In genomic region chr5:107403011-107403946, GRCm38 (mm10) we compare ENCODE assay signal across 8 mouse cellular contexts. TPM values are rescaled to one million over a fixed set of nuclear protein-coding genes. Genes with fewer than 3 reads are reported as not detected.
DNase-seq lines count a peak whose midpoint lies in the region; ATAC-seq and TF ChIP-seq lines count a peak whose summit lies in the region.

No protein-coding gene starts in this region.

- no peaks in the 10 kb centered on the region; the same call in 1 of the 2 replicates for H3K27me3 ChIP-seq in hindbrain, postnatal 0 days (ENCODE audit: insufficient read depth, low read length)
- H3K27me3 ChIP-seq in liver, embryonic 12.5 days (replicated peaks) = peaks cover 58% of the 10 kb centered on the region

- H3K9ac ChIP-seq in hindbrain, postnatal 0 days (replicated peaks; ENCODE audit: low read length) = peak overlapping the region; percentile 58
- H3K9ac ChIP-seq in liver, embryonic 12.5 days = peak overlapping the region; percentile 30; the same call in 1 of the 2 replicates

- ATAC-seq in hindbrain, postnatal 0 days = peak; percentile 77
- peak; percentile 21; the same call in 1 of the 2 replicates for ATAC-seq in liver, embryonic 12.5 days

- no peaks in the 10 kb centered on the region for H3K4me1 ChIP-seq in embryonic fibroblast, embryonic 13.5 days (ENCODE audit: control insufficient read depth, insufficient read depth, low read length)
- no peaks in the 10 kb centered on the region for H3K4me1 ChIP-seq in hindbrain, postnatal 0 days (ENCODE audit: insufficient read depth, low read length)
- peaks cover 15% of the 10 kb centered on the region for H3K4me1 ChIP-seq in liver, embryonic 12.5 days

- DNase-seq in layer of hippocampus, adult 2 months (ENCODE audit: low spot score in 2 of 2) = no peak
- no peak for DNase-seq in layer of hippocampus, postnatal 14 days (ENCODE audit: low spot score in 2 of 2)
- peak; percentile 20 to 40 for DNase-seq in adrenal gland, postnatal 36 days
- DNase-seq in hindbrain, postnatal 0 days (ENCODE audit: low spot score) = peak; percentile 34
- DNase-seq in retina, postnatal 7 days (ENCODE audit: low read depth, low spot score) = peak; percentile 17
- no peak for DNase-seq in spleen, postnatal 36 days (ENCODE audit: low spot score in 2 of 2)

- no peak for TF ChIP-seq CTCF in layer of hippocampus, adult 2 months (conservative IDR thresholded peaks at IDR 0.05)
- no peak for TF ChIP-seq CTCF in embryonic fibroblast, embryonic 13.5 days (IDR thresholded peaks at IDR 0.05; ENCODE audit: borderline replicate concordance, insufficient read depth, low read length)
- TF ChIP-seq CTCF in hindbrain, postnatal 0 days (IDR thresholded peaks at IDR 0.05; ENCODE audit: low read depth) = no peak

- TF ChIP-seq POLR2A in embryonic fibroblast, embryonic 13.5 days (IDR thresholded peaks at IDR 0.05; ENCODE audit: low read depth, low read length) = no peak

- H3K9me3 ChIP-seq in hindbrain, postnatal 0 days (ENCODE audit: low read length) = no peaks in the 10 kb centered on the region
- no peaks in the 10 kb centered on the region for H3K9me3 ChIP-seq in liver, embryonic 12.5 days (replicated peaks)

- H3K36me3 ChIP-seq in hindbrain, postnatal 0 days (ENCODE audit: insufficient read depth, low read length) = no peaks in the 10 kb centered on the region
- no peaks in the 10 kb centered on the region for H3K36me3 ChIP-seq in liver, embryonic 12.5 days

- H3K4me2 ChIP-seq in hindbrain, postnatal 0 days (ENCODE audit: low read depth, low read length) = peak overlapping the region; percentile 98
- peak overlapping the region; percentile 81 for H3K4me2 ChIP-seq in liver, embryonic 12.5 days

- peak overlapping the region; percentile 76 for H3K4me3 ChIP-seq in layer of hippocampus, adult 2 months
- H3K4me3 ChIP-seq in embryonic fibroblast, embryonic 13.5 days (ENCODE audit: insufficient read depth, low read length) = peak overlapping the region; percentile 32
- H3K4me3 ChIP-seq in hindbrain, postnatal 0 days (ENCODE audit: low read length) = peak overlapping the region; percentile 71
- peak overlapping the region; percentile 57 for H3K4me3 ChIP-seq in liver, embryonic 12.5 days

- WGBS in hindbrain, postnatal 0 days = under 1% methylated on average over 71 of the region's 80 CpGs
- under 1% methylated on average over 63 of the region's 80 CpGs for WGBS in liver, embryonic 12.5 days (ENCODE audit: insufficient replicate concordance)

- peak overlapping the region; percentile 99 for H3K27ac ChIP-seq in layer of hippocampus, adult 2 months
- H3K27ac ChIP-seq in embryonic fibroblast, embryonic 13.5 days (ENCODE audit: insufficient read depth, low read length) = no peak overlapping the region
- no peak overlapping the region for H3K27ac ChIP-seq in hindbrain, postnatal 0 days
- H3K27ac ChIP-seq in liver, embryonic 12.5 days = no peak overlapping the region

RNA-seq across cellular contexts. Expression of gene Ephx4, which starts 0.7 kb away (rescaled TPM):
- total RNA-seq in layer of hippocampus, adult 2 months (2021) = 10 to 100 TPM; 59.4 to 62.5 TPM
- 10 to 100 TPM; 38.9 to 41.1 TPM for total RNA-seq in layer of hippocampus, postnatal 14 days (2021)
- total RNA-seq in adrenal gland, postnatal 36 days (2021) = 1 to 10 TPM in 1 of 2 experiments, under 1 TPM in 1; 0.63 to 2.2 TPM
- not detected in 2 replicates for polyA plus RNA-seq in embryonic fibroblast, embryonic 13.5 days (2011; ENCODE audit: insufficient read length, low read depth, missing spikeins)
- 1.8 and 8.1 TPM in 2 replicates for total RNA-seq in hindbrain, postnatal 0 days (2014; rRNA removed)
- polyA plus RNA-seq in hindbrain, postnatal 0 days (2015; fragmentation: Nextera tagmentation; extraction: Ambion mirVana) = 5.5 and 5.9 TPM in 2 replicates
- polyA plus RNA-seq in liver, embryonic 12.5 days (2016; fragmentation: Nextera tagmentation; extraction: Ambion mirVana) = 0.10 TPM in 1 of 2 replicates, not detected in the other

RNA-seq across cellular contexts. Expression of gene Lpcat2b, which starts 28.1 kb away (rescaled TPM):
- total RNA-seq in layer of hippocampus, adult 2 months (2021) = under 1 TPM in 1 of 2 experiments, not detected in 1; 0.31 TPM
- total RNA-seq in layer of hippocampus, postnatal 14 days (2021) = under 1 TPM in 1 of 2 experiments, not detected in 1; 0.31 TPM
- not detected for total RNA-seq in adrenal gland, postnatal 36 days (2021)
- polyA plus RNA-seq in embryonic fibroblast, embryonic 13.5 days (2011; ENCODE audit: insufficient read length, low read depth, missing spikeins) = not detected in 2 replicates
- not detected in 2 replicates for total RNA-seq in hindbrain, postnatal 0 days (2014; rRNA removed)
- polyA plus RNA-seq in hindbrain, postnatal 0 days (2015; fragmentation: Nextera tagmentation; extraction: Ambion mirVana) = not detected in 2 replicates
- not detected in 2 replicates for polyA plus RNA-seq in liver, embryonic 12.5 days (2016; fragmentation: Nextera tagmentation; extraction: Ambion mirVana)

RNA-seq across cellular contexts. Expression of gene Btbd8, which starts 34.5 kb away (rescaled TPM):
- total RNA-seq in layer of hippocampus, adult 2 months (2021) = 100 to 1,000 TPM; 105 to 114 TPM
- 10 to 100 TPM; 90.8 to 99.5 TPM for total RNA-seq in layer of hippocampus, postnatal 14 days (2021)
- total RNA-seq in adrenal gland, postnatal 36 days (2021) = 1 to 10 TPM; 5.3 to 7.0 TPM
- 4.8 and 5.5 TPM in 2 replicates for polyA plus RNA-seq in embryonic fibroblast, embryonic 13.5 days (2011; ENCODE audit: insufficient read length, low read depth, missing spikeins)
- 26.5 and 28.8 TPM in 2 replicates for total RNA-seq in hindbrain, postnatal 0 days (2014; rRNA removed)
- 22.4 and 23.0 TPM in 2 replicates for polyA plus RNA-seq in hindbrain, postnatal 0 days (2015; fragmentation: Nextera tagmentation; extraction: Ambion mirVana)
- 1.8 TPM in 2 replicates for polyA plus RNA-seq in liver, embryonic 12.5 days (2016; fragmentation: Nextera tagmentation; extraction: Ambion mirVana)

Comparison
In these comparisons a context has a peak if more than half of its experiments do, and no peak if none do; other contexts are left out.
1. DNase-seq: peak in adrenal gland, postnatal 36 days (2 of 2), hindbrain, postnatal 0 days (single experiment) and retina, postnatal 7 days (single experiment); none in layer of hippocampus, adult 2 months (0 of 2), layer of hippocampus, postnatal 14 days (0 of 2) and spleen, postnatal 36 days (0 of 2).
2. Peak in every context shown above with its lines, with median percentiles within 50 percentile points of each other: H3K4me3 ChIP-seq.